Mouse (Mus musculus) testis, adult 2 months (tissue): Measurements from ENCODE around the gene Arl16. TPM values are rescaled to one million over a fixed set of nuclear protein-coding genes. Genes with fewer than 3 reads are reported as not detected.

Experiments
- H3K27ac ChIP-seq: fragments of 200-500 bp; 2 replicates; pipeline ENCODE4 v1.5.1; 2012; ENCODE audit warnings: low read depth, low read length; ENCODE audit not compliant: control insufficient read depth, insufficient read depth
- H3K27me3 ChIP-seq: fragments of 200-500 bp; 2 replicates; pipeline ENCODE4 v1.6.1; 2012; ENCODE audit warnings: mild to moderate bottlenecking, low read length, moderate library complexity; ENCODE audit not compliant: control insufficient read depth, insufficient read depth
- H3K36me3 ChIP-seq: fragments of 200-500 bp; 2 replicates; pipeline ENCODE4 v1.6.1; 2012; ENCODE audit warnings: mild to moderate bottlenecking, low read length; ENCODE audit not compliant: control insufficient read depth, insufficient read depth
- H3K4me1 ChIP-seq: fragments of 200-500 bp; 2 replicates; pipeline ENCODE4 v1.6.1; 2012; ENCODE audit warnings: low read length; ENCODE audit not compliant: control insufficient read depth, insufficient read depth
- H3K4me3 ChIP-seq: fragments of 200-500 bp; 2 replicates; pipeline ENCODE4 v1.5.1; 2012; ENCODE audit warnings: low read depth, mild to moderate bottlenecking, low read length, moderate library complexity, mixed read lengths; ENCODE audit not compliant: control insufficient read depth
- CTCF ChIP-seq: fragments of 200-500 bp; IDR thresholded peaks from 2 replicates; pipeline ENCODE4 v1.5.1; 2012; ENCODE audit warnings: low read depth, mild to moderate bottlenecking, inconsistent platforms, low read length, moderate library complexity; ENCODE audit not compliant: control insufficient read depth, insufficient read depth, insufficient replicate concordance
- POLR2A ChIP-seq: fragments of 200-500 bp; IDR thresholded peaks from 2 replicates; pipeline ENCODE4 v1.6.1; 2012; ENCODE audit warnings: low read depth, mild to moderate bottlenecking, inconsistent platforms, low read length, moderate library complexity; ENCODE audit not compliant: control insufficient read depth
- polyA plus RNA-seq: library from polyadenylated mRNA; depleted of rRNA; stranded (reverse); fragments of >200 nt; gene quantifications from 2 replicates; pipeline ENCODE4 v1.2.3, GENCODE M21; 2012

Gene Arl16
- polyA plus RNA-seq, 1 experiment: 20.5 TPM

DNA sequence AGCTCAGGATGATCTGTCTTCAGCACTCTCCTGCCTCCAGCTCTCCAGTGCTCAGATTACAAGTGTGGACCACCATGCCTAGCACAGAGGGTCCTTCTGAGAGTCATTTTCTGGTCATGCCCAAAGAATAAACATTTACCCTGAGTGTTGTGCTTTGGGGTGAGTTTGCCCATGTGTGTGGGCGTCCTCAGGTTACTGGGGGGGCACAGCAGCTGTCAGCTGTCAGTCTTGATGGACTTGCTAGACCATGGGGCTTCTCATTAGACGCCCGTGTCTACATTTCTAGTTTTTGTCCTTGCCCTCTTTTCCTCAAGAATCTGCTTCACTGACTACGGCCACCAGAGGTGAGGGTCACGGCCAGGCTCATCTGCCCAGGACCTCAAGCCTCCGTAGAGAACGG lies 20.2 kb downstream of the Arl16 start:
- TF ChIP-seq CTCF (no peak), POLR2A (no peak)
- H3K27me3 ChIP-seq: no peaks in the 10 kb centered on the region
- no peak overlapping the region for H3K27ac ChIP-seq
- H3K36me3 ChIP-seq: no peaks in the 10 kb centered on the region
- no peaks in the 10 kb centered on the region for H3K4me1 ChIP-seq
- no peak overlapping the region for H3K4me3 ChIP-seq

DNA sequence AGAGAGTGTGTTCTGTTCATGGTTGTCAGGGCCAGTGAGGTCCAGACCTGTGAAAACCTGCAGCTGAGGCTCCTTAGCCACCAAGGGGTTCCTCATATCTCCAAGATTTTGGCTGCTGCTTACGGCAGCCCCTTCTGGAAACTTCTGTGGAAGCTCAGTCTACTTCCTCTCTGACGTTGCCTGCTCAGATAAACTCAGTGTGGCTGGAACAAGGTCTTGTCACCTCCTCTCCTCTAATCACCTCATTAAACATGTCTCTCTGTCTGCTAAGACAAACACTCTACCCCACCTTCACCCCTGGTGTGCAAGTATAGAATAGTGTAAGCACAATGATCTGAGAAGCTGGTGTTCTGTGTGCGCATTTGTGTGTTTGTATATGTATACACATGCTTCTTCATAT lies 21.9 kb downstream of the Arl16 start:
- Histone ChIP-seq H3K4me3 (no peak overlapping the region), H3K27ac (no peak overlapping the region), H3K4me1 (no peaks in the 10 kb centered on the region), H3K27me3 (no peaks in the 10 kb centered on the region), H3K36me3 (no peaks in the 10 kb centered on the region)
- no peak for TF ChIP-seq POLR2A
- TF ChIP-seq CTCF: no peak

DNA sequence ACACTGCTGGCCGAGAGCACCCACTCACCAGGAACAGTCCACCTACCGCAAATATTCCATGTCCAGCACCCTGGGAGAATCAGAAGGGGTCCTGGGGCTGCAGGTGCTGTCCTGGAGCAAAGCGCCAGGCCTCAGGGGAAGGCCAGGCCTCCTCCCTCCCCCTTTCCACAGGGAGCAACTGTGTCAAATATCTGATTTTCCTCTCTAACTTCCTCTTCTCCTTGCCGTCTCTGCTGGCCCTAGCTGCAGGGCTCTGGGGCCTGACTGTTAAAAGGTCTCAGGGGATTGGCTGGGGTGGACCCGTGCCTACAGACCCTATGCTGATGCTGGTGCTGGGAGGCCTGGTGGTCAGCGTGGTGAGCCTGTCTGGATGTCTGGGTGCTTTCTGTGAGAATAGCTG lies 23.3 kb downstream of the Arl16 start:
- no peaks in the 10 kb centered on the region for H3K36me3 ChIP-seq
- no peak for TF ChIP-seq POLR2A
- no peak for TF ChIP-seq CTCF
- H3K27me3 ChIP-seq: no peaks in the 10 kb centered on the region
- H3K4me1 ChIP-seq: no peaks in the 10 kb centered on the region
- no peak overlapping the region for H3K27ac ChIP-seq
- H3K4me3 ChIP-seq: no peak overlapping the region

DNA sequence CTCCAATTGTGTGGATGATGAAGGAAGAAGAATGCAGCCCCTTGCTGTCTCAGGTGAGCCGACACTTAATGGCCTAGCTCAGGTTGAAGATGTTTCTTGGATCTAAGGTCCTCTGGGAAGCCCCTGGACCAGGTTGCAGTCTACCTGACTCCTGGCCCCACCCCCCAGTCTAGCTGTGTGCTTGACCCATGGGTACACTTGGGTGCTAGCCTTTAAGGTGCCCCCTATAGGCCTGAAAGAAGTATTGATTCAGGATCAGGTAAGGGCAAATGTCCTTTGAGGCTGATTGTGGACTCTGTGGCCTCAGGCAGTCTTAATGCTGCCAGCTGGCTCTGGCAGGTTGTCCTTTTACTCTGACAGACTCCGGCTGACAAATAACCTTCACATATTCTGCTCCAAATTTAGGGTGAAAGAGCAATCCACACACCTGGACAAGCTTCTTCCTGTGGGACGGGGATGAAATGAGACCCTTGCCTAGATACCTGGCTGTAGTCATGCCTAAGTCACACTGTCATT lies 24.6 kb downstream of the Arl16 start:
- H3K4me3 ChIP-seq: no peak overlapping the region
- H3K27ac ChIP-seq: no peak overlapping the region
- H3K4me1 ChIP-seq: no peaks in the 10 kb centered on the region
- H3K36me3 ChIP-seq: no peaks in the 10 kb centered on the region
- no peaks in the 10 kb centered on the region for H3K27me3 ChIP-seq
- TF ChIP-seq POLR2A (no peak), CTCF (no peak)

DNA sequence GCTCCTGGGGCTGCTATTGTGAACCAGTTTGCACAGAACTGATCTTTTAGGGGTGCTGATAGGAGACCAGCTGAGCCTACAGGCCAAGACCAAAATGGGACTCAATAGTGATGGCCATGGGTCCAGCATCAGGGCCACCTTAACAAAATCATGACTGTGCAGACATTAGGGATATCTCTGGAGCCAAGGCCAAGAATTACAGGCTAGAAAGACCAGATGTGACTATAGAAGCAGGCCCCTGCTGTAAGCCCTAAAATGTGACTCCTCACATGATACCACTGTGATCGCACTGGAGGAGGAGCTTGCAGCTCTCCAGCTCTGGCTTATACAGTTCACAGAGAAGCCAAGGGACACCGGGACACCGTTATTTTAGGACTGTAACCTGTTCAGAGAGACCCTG lies 25.1 kb downstream of the Arl16 start, which contains the start of gene Tspan10:
Gene Tspan10 (plus strand): TSS at position 301 of the 400 bp plus-strand sequence.
- H3K27ac ChIP-seq: no peak within 1 kb of the TSS
- H3K36me3 ChIP-seq: no peaks in the 10 kb centered on the region
- H3K27me3 ChIP-seq: no peaks in the 10 kb centered on the region
- TF ChIP-seq POLR2A (no peak), CTCF (no peak)
- H3K4me1 ChIP-seq: no peaks in the 10 kb centered on the region
- no peak within 1 kb of the TSS for H3K4me3 ChIP-seq

DNA sequence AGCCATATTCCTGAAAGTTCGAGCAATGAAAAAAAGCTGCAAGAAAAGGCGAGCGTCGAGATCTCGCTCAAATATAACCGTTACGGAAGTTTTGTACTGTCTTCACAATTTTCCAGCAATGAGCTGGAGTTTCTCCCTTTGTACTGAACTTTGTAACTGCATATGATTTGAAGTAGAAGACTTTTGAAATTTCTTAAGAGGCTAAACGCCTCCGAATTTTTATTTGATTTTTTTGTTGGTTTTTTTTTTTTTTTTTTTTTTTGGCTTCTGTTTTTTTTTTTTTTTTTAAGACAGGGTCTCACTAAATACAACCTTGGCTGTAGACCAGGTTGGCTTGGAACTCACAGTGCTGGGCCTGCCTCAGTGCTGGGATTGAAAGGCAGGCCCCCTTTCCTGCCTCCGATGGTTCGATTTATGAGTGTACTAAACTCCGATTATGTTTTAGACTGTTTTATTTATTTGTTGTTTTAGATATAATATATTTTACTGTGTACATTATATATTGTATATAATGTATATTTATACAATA lies 29.5 kb downstream of the Arl16 start:
- TF ChIP-seq POLR2A (no peak), CTCF (no peak)
- H3K27ac ChIP-seq: no peak overlapping the region
- H3K27me3 ChIP-seq: no peaks in the 10 kb centered on the region
- peak overlapping the region; percentile 84 for H3K4me3 ChIP-seq
- H3K36me3 ChIP-seq: no peaks in the 10 kb centered on the region
- no peaks in the 10 kb centered on the region for H3K4me1 ChIP-seq

DNA sequence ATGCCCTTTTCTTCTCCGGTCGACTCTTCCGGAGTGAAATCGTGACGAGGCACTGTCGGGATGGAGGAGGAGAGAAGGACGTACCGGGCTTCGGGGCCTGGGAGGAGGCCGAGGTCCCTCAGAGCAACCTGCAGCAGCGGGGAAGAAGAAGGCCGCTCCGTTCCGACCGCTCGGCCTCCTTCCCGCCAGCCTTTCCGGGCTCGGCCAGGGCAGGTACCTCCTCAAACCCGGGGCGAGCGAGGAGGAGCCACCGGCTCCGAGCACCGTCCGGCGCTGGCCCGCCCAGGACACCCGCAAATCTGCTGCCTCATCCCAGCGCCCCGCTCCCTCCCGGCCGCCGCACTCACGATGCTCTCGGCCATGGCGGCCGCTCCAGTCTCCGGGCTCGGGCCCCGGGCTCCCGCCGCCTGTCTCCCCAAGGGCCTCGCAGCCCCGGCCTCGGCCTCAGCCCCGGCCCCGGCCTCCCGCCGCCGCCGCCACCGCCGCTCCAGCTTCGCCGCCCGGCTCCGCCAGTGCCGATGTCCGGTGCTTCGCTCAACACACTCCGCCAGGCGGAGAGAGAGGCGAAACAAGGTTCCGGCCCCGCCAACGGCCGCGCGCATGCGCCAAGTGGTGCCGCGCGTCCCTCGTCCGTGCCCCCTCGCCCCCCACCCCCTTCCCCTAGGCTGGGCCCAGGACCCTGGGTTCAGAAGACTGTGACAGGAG lies 30.1 kb downstream of the Arl16 start, which contains the start of gene Nploc4:
Gene Nploc4 (minus strand): TSS at position 557 of the 705 bp plus-strand sequence.
- Histone ChIP-seq H3K4me1 (no peaks in the 10 kb centered on the region), H3K27ac (peak within 1 kb of the TSS; percentile 59), H3K4me3 (peak within 1 kb of the TSS; percentile 84), H3K27me3 (no peaks in the 10 kb centered on the region), H3K36me3 (no peaks in the 10 kb centered on the region)
- TF ChIP-seq CTCF (no peak), POLR2A (peak; percentile 89)
